Mouse (Mus musculus) thymus, postnatal 4 days (tissue): ENCODE measurements at regions not wholly inside any gene's neighbourhood (a gene's known extent, or its start where the extent isn't known, plus 50 kb on each side); places are given as distances from the start of the nearest gene placed in this dataset.
A peak's percentile ranks its signal among the peaks of the same experiment; 100 is the strongest.
"Not testable (repeated sequence)": the region's sequence is repeated elsewhere in the genome, so short reads cannot be mapped to it uniquely, and the experiment has no call there.

Experiments used
- DNase-seq: peaks from one replicate; pipeline ENCODE4 v3.0.0; 2021

DNA sequence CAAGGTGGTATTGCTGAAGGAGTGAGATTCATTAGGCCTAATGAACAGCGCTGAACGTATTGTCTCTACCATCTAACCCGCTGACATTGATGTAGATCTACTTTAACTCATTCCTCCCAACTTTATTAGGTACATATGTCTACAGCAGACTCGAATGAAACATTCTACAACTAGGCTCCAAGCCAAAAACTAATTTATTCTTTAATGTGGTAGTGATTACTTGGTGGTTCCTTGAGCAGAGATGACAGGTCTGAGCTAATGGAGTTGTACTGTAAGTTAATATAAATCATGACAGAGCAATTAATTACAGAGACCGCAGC is 271.2 kb downstream of the Etnk1 start:
- DNase-seq, result no peak

- DNase-seq, result no peak
Measured at GRCm38 (mm10) chr6:143439484-143439883, 272.5 kb downstream of the Etnk1 start.

- no peak for DNase-seq
Measured at GRCm38 (mm10) chr6:143440237-143440950, 273.4 kb downstream of the Etnk1 start.

DNA sequence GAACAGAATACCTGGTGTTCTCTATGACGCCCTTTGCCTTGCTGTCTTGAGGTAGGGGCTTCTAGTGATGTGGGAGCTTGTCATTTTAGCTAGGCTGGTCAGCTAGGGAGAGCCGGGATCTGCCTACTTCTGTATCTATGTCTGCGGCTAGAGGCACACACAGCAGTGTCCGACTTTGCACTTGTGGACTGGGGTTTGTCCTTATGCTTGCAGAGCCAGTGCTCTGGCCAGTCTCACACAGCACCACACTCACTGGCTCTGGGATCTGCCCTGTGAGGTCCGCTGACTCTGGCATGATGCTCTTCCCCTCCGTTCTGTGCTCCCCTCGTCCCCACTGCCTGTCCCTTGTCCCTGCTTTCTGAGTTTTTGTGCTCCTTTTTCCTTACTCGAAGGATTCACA is 275.3 kb downstream of the Etnk1 start:
- DNase-seq, result no peak

DNA sequence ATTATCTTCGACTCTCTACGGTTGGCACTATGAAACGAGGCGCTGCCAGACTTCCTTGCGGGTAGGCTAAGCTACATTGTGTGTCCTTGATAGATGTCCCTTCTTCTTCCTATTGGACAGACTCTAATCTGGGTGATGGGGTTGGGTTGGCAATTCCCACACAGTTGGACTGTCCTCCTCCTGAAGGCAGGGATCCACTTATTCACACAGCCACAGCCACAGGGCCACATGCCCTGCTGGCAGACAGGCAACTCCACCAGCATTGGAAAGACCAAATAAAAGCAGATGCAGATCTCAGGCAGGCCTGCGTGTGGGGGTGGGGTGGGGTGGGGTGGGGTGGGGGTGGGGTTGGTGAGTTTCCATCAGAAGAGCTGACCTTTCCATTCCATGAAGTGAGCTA is 276.4 kb downstream of the Etnk1 start:
- no peak for DNase-seq

DNA sequence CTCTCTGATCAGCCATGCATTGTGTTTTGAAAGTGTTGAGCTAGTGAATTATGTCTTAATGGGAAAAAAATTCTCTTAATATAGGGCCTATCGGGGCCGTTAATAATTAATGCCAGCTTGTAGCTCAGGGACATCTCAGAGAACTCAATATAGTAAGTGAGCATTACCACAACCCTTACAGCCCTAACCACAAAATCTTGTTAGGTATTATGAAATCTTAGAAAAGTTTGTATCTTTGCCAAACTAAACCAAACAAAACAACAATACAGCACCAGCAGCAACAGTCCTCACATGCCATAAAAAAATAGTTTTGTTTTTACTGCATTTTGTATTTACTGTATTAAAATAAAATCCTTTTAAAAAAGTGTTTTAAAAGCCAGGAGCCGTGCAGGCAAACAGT is 277.8 kb downstream of the Etnk1 start:
- no peak for DNase-seq

DNA sequence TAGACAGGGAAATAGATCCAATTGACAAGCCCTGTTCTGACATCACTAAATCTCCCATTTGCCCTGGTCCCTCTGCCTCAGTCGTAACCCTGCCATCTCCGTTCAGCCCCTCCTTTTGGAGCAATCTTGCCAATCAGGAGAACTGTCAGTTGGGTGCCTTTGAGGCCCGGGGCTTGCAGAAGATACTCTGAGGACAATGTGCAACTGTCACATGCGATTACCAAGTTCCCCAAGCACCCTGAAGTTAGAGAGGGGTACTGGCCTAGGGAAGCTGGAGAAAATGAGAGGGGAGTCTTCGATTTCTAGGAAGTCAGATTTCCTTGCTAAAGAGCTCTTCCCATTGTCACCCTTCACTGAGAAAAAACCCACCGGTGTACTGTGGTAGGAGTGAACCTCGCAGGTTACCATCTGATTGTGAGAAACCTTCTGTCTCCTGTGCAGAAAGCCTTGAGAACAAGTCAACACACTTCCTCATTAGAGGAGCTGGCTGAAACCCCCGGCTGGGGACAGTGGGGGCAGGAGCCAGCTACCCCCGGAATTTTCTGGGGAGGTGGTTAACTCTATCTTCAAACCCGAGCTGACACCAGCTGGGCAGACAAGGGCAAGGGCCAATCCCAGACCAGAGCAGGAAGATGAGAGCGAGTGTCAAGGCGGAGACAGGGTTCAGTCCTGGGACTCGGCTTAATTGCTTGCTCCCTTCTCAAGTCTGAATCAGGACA is 279.0 kb downstream of the Etnk1 start:
- DNase-seq, result no peak

DNA sequence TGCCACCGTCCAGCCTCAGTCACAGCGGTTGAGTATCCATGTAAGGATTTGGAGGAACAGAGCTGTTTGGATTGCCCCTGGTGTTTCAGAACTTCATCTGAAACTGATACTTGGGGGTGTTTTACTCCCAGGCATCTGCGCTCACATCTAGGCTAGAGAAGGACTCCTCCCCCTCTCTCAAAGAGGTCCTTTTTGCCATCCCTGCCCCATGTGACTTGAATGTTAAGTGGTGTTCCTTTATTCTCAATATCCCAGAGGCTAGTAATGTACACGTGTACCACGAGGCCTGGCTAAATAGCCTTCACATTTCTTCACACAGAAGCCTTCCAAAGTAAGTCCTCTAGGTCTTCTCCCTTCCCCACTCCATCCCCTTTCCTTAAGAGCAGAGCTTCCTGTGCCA is 280.0 kb downstream of the Etnk1 start:
- no peak for DNase-seq

- DNase-seq, result no peak
Measured at GRCm38 (mm10) chr6:143449071-143449470, 282.1 kb downstream of the Etnk1 start.

GRCm38 (mm10) chr6:143451869-143452268 is 284.8 kb downstream of the Etnk1 start:
- no peak for DNase-seq

GRCm38 (mm10) chr6:143454695-143455218 is 287.7 kb downstream of the Etnk1 start:
- no peak for DNase-seq

DNA sequence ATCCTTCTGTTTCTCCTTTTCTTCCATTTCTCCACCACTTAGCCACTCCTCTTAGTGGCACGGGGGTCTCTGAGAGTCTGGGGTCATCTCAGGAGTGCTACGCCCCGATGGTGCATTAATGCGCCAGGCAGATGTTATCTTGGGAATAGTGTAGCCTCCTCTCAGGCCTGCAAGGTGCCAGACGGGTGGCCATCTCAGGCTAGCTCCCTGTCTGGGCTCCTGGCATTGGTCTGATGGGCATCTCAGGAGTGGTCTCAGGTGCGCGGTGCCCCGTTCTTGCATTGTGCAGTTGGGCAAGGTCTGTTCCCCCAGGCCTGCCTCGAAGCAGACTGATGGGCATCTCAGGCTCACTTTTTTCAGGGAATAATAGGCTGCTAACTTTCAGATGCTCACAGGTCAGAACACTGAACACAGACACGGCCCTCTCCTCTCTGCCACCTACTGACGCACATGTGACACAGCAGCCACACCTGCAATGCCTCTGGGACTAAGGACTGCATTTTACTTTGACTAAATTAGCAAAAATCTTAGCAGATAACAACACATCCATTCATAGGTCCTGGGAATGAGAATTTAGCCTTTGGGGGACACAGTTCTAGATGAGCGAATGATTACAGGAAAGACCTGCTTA is 298.0 kb downstream of the Etnk1 start:
- DNase-seq, result peak; percentile 25

GRCm38 (mm10) chr6:143472676-143473075 is 305.7 kb downstream of the Etnk1 start:
- not testable (repeated sequence) for DNase-seq

- no peak for DNase-seq
Measured at GRCm38 (mm10) chr6:143474396-143474795, 307.4 kb downstream of the Etnk1 start.

- no peak for DNase-seq
Measured at GRCm38 (mm10) chr6:143475296-143475695, 308.3 kb downstream of the Etnk1 start.

- no peak for DNase-seq
Measured at GRCm38 (mm10) chr6:143477396-143477795, 310.4 kb downstream of the Etnk1 start.

DNA sequence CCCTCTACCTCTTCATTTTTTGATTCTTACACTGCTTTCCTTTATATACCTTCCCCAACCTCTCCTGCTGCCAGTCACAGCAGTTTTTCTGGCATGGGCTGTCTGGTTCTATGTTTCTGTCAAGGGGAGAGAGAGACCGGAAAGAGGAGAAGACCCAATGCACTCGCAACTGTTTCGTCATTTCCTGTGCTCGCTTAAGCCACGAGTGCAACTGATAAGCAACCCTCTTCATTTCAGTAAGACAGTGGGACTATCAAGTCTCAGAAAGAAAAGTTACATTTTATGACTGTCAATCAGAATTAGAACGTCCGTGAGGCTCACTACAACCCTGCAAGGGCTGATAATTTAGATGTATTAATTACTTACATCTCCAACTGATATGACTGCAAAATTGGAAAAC is 312.2 kb downstream of the Etnk1 start:
- DNase-seq, result no peak

- DNase-seq, result no peak
Measured at GRCm38 (mm10) chr6:143479701-143480388, 312.8 kb downstream of the Etnk1 start.

- peak; percentile 20 for DNase-seq
Measured at GRCm38 (mm10) chr6:143482272-143482671, 315.3 kb downstream of the Etnk1 start.

GRCm38 (mm10) chr6:143482868-143483267 is 315.8 kb downstream of the Etnk1 start:
- no peak for DNase-seq

DNA sequence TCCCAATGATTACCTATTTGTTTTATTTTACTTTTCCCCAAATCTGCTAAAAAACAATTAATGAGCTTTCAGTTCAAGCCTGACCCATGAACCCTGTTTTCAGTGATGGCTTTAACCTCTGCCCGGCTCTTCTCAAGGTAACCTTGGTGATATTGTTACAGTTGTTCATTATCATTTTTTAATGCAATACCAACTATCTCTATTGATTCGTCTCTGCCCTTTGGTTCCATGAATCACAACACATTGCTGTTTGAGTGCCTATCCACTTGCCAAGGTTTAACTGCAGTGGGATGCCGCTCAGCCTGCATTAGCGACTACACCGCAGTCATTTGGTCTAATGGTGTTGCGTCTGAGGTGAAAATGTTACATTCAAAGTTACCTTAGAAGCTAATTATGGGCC is 317.9 kb downstream of the Etnk1 start:
- DNase-seq, result no peak

- DNase-seq, result no peak
Measured at GRCm38 (mm10) chr6:143487003-143487402, 320.0 kb downstream of the Etnk1 start.

- no peak for DNase-seq
Measured at GRCm38 (mm10) chr6:143490019-143490418, 323.0 kb downstream of the Etnk1 start.
